Mouse (Mus musculus): ENCODE measurements around the gene Jade2. TPM values are rescaled to one million over a fixed set of nuclear protein-coding genes. Genes with fewer than 3 reads are reported as not detected.

The Jade2 gene
- polyA plus RNA-seq (2012; rRNA removed), result 9.2 and 10.4 TPM in 2 replicates

GRCm38 (mm10) chr11:51857081-51857671 lies at the start of gene Jade2:
Gene Jade2 (minus strand): TSS chr11:51857653.

Other genes starting within 250 kb of the Jade2 start
- 39.7 and 44.1 TPM in 2 replicates for gene Nhp2, start 237.9 kb downstream of the Jade2 start, polyA plus RNA-seq (2012; rRNA removed)
- gene Rmnd5b, start 221.8 kb downstream of the Jade2 start, polyA plus RNA-seq (2012; rRNA removed), result 69.8 and 84.0 TPM in 2 replicates
- 9.2 and 13.6 TPM in 2 replicates for gene N4bp3, start 206.8 kb downstream of the Jade2 start, polyA plus RNA-seq (2012; rRNA removed)
- 7.1 and 8.8 TPM in 2 replicates for gene D930048N14Rik, start 206.7 kb downstream of the Jade2 start, polyA plus RNA-seq (2012; rRNA removed)
- gene 0610009B22Rik, start 168.8 kb downstream of the Jade2 start, polyA plus RNA-seq (2012; rRNA removed), result 8.6 and 8.8 TPM in 2 replicates
- gene Sec24a, start 94.0 kb downstream of the Jade2 start, polyA plus RNA-seq (2012; rRNA removed), result 20.5 and 23.7 TPM in 2 replicates
- 11.0 and 13.1 TPM in 2 replicates for gene Sar1b, start 94.0 kb downstream of the Jade2 start, polyA plus RNA-seq (2012; rRNA removed)
- gene Cdkn2aipnl, start 110.0 kb upstream of the Jade2 start, polyA plus RNA-seq (2012; rRNA removed), result 17.9 and 18.4 TPM in 2 replicates
- gene Ube2b, start 143.1 kb upstream of the Jade2 start, polyA plus RNA-seq (2012; rRNA removed), result 31.1 and 34.5 TPM in 2 replicates
- 0.81 and 0.85 TPM in 2 replicates for gene Cdkl3, start 146.6 kb upstream of the Jade2 start, polyA plus RNA-seq (2012; rRNA removed)
- 47.9 and 59.0 TPM in 2 replicates for gene Ppp2ca, start 241.0 kb upstream of the Jade2 start, polyA plus RNA-seq (2012; rRNA removed)

Measured in colon, adult 2 months (tissue).